Mouse (Mus musculus) ES-CJ7 (cell line): Measurements from ENCODE around the gene G430095P16Rik.
A peak's percentile ranks its signal among the peaks of the same experiment; 100 is the strongest.

ENCODE experiments used
- DNase-seq: peaks from one replicate; pipeline ENCODE4 v3.0.0; 2011; ENCODE audit warnings: low read depth, low spot score

The G430095P16Rik gene

DNA sequence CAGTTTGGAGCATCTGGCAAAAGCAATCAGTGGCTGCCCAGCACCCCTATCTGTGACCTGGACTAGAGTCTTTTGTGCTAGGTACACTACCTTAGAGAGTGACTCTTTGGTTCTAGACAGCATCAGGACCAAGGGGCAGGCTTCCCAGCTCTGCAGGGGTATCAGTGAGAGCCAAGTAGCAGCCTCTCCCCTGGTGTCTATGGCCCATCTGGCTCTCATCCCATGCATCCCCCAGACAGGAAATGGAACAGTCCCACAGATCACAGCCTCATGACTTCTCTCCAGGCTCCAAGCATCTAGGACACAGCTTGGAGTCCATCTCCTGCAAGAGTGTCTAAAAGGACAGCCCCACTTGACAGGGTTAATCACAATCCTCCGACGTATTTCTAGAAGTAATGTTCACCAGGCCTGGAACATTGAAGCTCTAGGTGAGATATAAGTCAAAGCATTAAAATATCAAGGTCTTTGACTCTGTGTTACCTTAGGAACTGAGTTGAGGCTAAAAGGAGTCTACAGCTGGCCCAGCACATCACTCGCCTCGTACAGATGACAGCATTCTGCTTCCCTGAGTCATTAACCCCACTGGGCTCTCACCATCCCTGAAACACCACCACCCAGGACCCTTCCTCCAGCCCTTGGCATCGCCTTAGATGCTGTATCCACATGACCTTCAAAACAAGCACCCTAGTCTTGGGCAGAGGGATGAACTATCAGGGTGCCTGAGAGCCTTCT is 3.7 kb upstream of the G430095P16Rik start:
- DNase-seq, result no peak

DNA sequence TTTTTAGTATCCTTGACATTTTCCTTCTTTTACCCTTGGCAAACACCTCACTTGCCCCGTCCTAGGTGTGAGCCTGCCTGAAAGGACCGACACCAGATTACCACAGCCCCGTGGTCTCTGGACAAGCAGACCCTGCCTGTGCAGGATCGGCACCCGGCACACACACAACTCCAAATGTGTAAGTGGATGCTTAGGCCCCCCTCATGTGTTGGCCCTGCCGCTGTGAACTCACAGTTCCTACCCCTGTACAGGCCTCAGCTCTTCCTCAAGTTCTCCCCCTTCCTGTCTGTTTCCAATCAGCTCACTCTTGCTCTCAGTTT is 317 bp upstream of the G430095P16Rik start:
- no peak for DNase-seq

DNA sequence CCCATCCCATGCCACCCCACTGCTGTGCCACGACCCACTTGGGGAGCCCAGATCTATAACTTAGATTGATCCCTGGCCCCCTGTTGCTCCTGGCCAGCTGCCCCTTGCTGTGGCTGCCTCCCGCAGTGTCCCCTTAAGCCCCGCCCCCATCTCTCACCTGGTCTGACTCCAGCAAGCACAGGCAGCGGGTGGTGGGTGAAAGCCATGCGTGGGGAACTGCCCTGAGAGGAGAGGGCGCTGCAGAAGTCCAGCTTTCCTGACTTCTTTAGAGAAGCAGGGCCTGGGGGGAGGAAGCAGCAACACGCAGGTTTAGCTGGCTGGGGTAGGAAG is 729 bp downstream of the G430095P16Rik start:
- no peak for DNase-seq

DNA sequence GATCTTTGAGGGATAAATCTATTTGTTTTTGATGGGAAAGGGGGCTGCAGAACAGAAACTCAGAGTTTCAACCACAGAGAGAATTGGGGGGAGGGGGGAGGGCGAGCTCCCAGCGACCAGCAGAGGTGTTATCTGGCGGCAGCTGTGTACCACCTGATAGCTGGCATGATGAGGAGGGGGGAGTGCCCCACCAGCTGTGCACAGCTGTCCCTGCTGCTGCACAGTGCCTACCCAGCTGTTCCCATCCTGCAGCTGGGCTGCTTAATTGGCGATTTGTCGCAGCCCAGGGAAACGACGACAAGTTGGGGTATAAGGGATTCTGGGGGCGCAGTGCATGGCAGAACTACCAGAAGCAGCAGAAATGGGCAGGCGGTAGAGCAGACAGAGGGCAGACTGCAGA is 1.9 kb downstream of the G430095P16Rik start:
- no peak for DNase-seq

DNA sequence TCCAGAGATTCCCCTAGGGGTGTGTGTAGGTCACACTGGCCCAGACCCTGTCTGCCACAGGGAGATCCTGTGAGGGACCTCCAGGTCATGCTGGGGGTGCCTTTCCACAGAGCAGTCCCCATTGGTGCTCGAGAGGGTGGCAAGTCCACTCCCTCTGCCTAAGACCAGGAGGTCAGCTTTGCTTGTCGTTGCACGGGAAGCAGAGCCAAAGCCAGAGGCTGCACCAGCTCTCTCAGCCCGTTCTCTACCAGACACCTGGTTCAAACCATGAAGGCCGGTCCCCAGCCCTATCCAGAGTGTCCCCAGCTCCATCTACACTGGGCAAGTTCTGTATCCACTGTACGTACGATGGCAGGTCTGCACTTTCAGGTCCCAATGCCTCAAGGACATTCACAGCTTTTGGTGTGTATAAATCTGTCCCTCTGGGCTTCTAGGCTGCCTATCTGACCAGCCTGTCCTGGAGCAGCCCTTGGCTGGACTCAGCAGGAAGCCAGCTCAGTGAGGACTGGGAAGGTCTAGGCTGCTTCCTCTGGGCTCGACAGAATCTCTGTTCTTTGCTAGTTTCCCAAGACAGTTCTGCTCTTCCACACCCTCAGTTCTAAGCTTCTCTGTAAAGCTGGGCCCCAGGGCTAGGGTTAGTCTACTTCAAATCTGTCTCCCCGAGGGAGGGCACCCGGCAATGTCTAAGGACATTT is 2.6 kb downstream of the G430095P16Rik start:
- DNase-seq, result no peak

DNA sequence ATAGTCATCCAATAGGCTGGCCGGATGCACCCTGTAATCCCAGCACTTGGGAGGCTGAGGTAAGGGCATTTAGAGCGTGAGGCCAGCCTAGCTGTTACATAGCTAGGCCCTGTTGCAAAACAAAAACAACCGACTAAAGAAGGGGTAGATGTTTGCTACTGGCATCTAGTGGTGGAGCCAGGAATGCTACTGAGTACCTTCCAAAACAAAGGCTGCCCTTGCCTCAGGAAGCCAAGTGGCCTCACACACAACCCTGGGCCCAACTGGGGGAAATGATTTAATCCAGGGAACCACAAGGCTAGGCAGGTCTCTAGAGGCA is 3.1 kb downstream of the G430095P16Rik start:
- DNase-seq, result peak; percentile 76

DNA sequence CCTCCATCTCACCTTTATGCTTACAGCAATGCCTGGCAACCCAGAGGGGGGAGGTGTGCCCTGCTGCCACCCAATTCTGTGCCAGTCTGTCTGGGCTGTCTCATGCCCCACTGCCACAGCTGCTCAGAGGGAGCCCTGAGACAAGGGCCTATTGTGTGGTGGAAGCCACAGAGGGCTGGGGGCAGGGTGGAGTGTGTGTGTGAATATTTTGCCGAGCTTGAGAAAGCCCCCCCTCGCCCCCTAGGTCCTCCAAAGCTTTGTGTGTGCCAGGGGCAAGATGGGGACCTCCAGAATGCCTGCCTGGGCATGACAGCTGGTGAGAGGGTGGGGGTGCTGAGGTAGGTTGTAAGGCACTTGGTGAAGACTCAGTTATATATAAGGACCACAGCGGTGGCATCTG is 5.7 kb downstream of the G430095P16Rik start:
- DNase-seq, result no peak

DNA sequence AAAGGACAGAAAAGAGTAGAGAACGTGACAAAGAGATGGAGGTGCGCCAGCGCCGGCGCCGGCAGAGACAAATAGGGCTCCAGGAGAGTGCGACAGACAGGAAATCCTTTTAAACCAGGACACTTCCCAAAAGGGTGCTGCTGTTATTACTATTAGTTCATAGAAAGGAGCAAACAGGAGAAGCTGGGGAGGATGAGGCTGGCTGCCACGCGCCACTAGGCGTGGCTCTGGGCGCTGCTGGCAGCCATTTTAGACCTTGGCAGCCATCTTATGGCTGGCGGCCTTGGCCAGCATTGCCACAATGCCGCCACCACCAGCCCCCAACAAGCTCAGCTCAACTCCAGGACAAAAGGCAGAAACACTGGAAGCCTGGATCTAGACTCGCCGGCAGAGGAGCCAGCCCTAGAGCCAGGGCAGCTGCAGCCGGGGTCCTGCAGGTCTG is 7.1 kb downstream of the G430095P16Rik start:
- peak; percentile 49 for DNase-seq

DNA sequence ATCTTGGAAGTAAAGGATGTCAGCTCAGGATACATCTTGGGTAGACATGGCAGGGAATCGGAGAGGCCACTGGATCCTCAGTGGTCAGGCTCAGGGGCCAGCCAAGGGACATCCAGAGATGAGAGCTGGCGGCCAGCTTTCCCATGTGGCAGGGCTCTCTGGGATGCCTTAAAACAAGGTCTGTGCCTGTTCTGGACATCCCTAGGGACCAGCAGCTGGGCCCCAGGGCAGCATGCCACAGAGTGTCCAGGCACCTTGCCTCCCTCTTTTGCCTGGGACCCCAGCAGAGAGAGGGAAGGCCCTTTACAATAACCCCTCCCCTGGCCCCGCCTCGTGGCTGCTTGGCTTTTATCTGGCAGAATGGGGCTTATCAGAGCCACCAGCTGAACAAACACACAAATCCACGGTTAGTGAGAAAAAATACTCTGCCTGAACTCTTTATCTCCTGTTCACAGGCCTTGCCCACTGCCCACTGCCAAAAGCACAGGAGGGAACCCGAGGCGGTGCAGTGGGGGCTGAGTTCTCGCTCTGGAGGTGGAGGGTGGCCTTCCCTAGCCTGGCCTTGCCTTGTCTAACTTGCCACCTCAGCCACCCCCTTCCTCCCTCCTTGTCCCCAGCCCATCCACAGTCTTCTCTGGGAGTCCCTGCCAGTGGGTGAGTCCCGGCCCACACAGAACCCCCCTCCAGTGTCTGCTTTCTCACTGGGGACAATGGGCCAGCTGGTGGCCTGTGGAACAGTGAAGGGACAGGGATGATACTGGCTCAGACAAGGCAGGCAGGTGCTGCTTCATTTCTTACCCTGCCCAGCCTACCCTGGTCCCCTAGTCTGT is 7.9 kb downstream of the G430095P16Rik start:
- no peak for DNase-seq

DNA sequence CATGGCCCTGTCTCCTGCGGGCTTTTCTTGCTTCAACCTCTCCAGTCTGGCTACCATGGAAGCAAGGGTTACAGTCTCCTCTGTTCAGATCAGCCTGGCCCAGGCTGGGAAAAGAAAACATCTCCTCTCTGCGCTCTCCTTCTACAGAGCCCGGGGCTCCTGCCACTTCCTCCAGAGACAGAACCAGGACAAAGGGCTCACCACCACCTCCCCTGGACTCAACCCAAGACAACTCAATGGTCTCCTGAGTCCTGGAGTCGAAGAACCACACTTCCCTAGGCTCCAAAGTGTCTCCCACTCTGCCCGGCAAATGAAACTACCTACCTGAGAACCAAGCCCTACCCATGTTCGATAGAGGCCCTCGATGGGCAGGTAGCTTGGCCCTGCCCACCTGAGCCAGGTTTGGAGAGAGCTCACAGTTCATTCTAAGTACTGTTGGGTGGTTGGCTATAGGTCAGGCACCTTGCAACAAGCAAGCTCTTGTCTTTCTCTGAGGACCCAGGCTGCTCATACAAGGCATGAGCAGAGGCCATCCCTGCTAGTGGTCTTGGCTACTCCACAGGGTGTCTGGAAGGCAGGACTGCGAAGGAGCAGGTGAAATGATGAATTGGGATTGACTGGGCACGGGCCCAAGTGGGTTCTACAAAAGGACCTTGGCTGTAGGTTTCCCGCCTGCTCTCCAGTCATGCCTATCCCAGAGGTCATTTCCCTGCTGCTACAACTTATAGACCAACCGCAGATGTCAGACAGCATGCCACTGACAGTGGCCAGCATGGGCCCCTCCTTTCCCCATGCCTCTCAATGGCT is 8.8 kb downstream of the G430095P16Rik start:
- no peak for DNase-seq

DNA sequence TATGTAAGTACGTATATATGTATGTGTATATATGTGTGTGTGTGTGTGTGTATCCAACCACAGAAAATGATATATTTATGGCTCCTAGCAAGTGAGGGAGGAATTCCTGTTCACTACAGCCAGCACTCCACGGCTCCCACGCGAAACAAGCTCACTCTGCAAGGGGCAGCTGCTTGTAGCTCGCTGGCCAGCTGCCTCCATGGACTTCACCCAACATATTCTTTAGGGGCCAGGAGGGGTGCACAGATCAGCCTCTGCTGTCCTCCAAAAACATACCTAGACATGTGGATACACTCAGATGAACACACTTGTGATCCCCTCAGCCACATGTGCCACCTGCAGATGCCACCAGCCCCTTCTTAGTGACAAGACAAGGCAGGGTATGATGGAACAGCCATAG is 9.7 kb downstream of the G430095P16Rik start:
- no peak for DNase-seq

DNA sequence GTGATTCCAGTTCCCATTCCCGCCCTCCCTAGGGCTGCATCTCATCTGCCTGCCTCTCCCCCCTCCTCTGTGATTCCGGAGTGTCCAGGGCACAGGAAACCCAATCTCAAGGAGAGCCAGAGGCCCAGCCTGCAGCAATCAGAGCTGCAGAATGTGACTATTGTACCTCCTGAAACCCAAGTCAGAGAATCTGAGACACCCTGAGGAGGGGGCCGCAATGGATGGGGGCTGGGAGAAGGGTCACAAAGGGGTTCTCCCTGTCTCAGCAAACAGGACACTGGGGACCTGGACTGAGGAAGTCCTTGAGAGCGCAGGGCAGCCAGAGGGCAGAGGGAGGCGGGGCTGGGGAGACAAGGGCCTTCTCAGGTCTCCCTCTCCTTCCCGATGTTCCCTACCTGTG is 10.2 kb downstream of the G430095P16Rik start:
- no peak for DNase-seq

DNA sequence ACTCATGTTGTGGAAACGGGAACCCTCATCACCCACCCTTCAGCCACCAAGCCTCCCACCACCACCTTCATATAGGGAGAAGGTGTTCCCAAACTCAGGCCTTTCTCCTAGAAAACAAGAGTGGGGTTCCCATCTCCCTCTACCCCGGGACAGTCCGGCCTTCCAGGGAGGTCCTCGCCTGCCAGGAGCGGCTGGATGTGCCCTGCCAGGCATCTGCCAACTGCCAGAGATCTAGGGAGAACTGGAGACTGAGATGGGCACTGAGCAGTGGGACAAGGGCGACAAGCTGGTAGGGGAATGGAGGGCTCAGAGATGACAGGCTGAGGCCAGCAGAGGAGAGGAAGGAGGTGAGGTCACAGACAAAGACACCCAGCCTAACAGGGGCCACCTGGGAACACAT is 11.2 kb downstream of the G430095P16Rik start:
- DNase-seq, result no peak

DNA sequence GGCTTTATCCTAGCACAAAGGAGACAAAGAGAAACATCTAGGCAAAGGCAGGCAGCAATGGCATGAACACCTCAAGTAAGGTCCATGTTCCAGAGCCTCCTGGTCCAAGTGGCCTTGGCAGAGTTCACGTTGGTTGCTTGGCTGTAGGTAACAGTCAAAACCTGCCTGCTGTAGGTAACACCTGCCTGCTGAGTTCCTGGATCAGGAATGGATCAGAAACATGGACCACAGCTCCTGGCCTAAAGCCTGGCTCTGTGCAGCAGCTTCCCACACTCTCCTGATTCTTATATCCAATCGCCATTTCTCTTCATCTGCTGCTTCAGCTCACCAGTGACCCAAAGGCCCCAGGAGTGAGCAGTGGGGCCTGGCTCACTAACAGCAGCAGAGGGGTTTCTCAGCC is 11.9 kb downstream of the G430095P16Rik start:
- DNase-seq, result no peak

DNA sequence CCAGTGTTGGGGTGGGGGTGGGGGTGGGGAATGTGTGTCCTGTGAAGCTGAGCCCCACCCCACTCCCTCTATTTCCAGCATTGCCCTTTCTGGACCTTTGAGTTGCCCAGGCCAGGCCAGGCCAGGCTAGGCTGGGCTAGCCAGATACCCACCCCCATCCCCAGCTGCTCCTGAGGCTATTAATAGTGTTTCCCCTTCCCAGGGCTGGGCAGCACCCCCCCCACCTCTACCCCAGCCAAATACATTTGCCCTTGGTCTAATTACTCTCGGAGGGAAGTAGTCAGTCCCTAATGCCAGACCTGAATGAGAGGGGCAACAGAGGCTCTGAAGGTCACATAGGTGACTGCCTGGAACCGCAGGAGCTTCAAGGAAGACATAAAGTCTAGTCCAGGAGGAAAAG is 12.8 kb downstream of the G430095P16Rik start:
- no peak for DNase-seq

DNA sequence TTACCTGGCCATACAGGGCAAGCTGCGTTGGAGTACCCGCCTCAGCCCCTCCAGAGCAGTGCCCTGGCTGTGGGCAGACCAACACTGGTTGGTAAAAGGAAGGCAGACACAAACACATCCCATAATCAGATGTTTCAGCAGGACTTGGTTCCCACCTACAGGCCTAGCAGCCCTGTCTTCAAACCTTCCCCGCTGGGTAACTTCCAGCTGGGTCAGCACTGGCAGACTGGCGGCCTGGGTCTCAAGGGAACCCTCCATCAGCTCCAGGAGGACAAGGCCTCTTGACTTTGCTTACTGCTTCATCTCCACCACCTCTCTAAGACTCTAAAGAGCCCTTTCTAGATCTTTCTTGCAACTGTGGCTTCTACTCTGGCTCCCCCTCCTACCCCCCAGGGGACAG is 13.7 kb downstream of the G430095P16Rik start:
- no peak for DNase-seq

DNA sequence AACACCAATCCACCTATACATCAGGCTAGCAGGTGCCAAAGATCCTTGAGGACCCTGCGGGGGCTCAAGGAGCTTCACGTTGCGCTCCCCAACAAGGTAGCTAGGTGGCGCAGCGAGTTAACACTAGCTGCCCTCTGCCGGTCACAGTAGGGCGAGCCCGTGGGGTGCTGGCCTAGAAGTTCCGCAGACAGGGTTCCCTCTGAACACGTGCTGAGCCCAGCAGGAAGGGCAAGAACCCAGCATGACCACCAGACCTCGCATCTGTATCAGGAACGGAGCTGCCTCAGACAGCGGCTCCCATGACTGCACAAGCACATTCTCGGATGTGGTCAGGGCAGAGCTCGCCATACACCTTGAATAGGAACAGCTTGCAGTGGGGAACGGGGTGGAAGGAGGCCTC is 14.8 kb downstream of the G430095P16Rik start:
- DNase-seq, result peak; percentile 93

DNA sequence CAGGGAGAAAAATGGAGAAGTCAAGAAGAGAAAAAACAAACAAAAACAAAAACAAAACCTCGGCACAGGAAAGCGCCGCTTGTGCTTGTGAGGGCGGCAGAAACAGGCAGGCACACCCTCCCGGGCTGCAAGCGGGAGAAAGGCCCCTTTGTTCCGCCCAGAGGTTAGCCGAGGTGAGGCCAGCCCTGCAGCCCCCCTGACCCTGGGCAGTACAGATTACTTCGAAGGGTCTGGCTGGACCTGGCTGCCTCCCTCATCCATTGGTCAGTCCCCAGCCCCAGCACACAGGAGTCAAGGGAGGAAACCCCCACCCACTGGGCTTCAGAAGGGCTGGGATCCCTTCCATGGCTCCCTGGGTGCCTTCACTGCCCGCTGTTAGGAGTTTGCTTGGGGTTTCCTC is 15.5 kb downstream of the G430095P16Rik start:
- DNase-seq, result no peak

DNA sequence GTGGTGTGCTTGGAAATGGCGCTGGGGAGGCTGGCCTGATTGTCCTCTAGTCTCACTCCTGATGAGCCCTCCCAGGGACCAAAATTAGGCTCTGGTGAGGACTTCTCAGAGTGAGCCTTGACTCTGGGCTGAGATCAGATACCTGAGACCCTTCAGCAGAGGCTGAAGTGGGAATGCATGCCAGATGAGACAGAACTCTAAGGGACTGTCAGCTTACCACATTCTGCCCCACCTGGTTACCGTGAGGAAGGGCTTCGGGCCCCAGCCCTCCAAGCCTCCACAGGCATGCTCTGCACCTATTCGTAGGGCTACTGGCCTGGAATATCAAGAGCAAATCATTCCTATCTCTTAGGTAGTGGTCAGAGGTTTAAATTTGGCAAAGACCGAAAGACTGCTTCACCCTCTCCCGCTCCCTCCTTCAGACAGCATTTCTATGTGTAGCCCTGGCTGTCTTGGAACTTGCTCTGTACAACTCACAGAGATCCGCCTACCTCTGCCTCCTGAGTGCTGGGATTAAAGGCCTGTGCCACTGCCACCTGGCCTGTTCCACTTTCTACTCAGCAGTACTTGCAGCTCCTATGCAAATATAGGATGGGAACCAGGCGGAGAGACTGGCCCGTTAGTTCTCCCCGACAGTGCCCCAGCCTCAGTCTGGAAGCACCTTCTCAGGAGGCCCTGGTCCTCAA is 16.1 kb downstream of the G430095P16Rik start:
- no peak for DNase-seq

DNA sequence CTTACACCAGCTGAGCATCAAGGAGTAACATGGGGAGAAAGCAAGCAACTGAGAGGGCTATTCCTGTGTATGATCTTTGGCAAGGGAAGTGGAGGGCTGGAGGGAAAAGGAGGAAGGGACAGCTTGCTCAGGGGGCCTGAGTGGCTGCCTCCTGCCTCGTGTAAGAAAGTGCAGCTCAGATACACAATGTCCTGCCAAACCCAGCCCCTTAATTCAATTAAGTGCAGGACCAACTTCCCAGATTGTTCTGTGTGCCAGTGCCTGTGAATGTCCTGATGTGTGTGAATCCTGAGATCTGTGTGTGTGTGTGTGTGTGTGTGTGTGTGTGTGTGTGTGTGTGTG is 16.6 kb downstream of the G430095P16Rik start:
- no peak for DNase-seq
